Mouse (Mus musculus) spleen, postnatal 36 days (tissue): Measurements from ENCODE around the gene Tefm.
"Not testable (repeated sequence)": the region's sequence is repeated elsewhere in the genome, so short reads cannot be mapped to it uniquely, and the experiment has no call there.

ENCODE experiments used
- DNase-seq, 2 experiments: peaks; one replicate each; pipeline ENCODE4 v3.0.0; 2022; ENCODE audit warnings: low spot score in 2 of 2, mixed read lengths in 1 of 2

Gene Tefm

DNA sequence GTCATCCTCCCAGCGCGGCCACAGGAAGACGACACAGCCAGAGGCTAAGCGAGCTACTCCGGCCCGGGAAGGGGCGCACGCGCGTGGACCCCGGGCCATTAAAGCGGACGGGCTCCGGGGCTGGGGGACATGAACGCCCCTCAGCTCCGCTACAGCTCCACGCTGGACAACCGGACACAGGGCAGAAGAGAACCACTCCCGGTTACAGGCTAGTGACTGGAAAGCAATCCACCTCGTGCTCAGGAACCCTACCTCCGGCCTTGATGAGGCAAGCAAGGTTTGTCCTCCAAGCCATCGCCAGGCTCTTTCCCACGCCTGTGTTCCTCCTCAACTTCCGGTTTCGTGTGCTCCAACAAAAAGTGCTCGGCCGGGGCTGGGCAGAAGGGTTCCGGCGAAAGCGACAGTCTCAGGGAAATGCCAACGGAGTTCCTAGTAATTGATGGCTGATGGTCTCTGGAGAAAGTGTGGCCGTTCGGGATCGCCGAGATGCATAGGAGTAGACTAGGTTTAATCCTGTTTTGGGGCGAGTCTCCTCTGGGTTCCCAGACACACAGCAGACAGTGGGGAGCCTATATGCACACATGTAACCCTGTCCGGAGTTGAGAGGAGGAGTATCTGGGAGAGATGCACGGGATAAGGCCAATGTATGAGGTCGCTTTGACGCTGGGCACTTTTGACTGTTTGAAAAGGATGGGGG is at the start of gene Tefm:
Tefm (minus strand) TSS at position 351 of the 697 bp plus-strand sequence.
- DNase-seq: peak; percentile 66 to 79

DNA sequence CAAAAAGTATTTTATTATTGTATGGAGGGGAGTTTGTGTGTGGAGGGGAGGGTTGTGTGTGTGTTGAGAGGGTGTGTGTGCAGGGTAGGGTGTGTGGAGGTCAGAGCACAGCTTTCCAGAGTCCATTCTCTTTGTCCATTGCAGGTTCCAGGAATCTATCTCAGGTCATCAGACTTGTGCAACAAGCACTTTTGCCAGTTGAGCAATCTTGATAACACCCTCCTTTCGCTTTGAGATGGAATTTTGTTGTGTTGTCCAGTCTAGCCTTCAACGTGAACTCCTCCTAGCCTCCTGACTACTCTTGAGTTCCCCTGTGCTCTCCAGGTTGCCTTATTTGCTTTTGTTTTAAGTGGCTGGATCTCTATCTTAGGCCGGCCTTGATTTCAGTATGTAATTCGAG is 48.3 kb upstream of the Tefm start:
- no peak for DNase-seq

DNA sequence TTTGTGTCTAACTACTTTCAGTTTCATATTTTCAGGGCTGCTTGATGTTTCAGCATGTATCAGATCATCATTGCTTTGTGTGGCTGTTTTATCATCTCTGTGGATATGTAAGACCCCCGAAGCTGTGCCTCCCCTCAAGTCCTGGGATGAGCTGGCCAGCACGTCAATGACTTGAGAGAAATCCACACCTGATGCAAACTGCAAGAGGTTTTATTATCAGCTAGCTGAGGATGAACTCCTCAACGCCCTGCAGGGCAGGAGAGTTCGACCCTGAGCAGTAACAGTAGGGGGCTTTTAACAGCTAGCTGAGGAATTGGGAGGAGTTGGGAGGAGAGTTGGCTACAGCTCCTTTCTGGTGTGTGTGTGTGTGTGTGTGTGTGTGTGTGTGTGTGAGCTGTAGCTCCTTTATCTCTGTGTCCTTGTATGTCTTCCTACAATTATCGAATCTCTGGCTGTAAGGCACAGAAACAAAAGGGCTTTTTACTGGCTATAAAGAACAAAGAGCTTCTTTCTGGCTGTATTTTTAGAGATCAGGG is 43.5 kb upstream of the Tefm start:
- DNase-seq: not testable (repeated sequence)

DNA sequence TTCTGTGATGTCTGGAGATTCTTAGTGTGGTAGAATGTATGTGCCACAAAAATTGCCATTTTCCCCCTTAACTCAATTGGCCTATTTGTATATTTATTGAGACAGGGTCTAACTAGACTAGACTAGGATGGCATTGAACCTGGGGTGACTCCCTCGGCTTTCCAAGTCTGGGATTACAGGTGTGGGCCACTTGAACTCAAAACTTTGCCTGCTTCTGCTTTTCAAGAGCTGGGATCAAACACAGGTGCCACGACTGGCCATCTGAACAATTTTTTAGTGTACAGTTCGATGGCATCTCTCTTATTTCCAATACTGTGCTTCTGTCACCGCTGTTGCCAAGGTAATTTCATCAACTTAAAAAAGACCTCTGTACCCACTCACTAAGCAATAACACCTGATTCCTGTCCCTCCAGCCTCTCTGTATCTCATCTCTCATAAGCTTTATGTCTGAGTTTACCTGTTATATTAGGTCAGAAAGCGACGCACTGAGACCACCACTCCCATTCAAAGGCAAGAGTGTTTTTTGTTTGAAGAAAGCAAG is 42.6 kb upstream of the Tefm start:
- DNase-seq: no peak

DNA sequence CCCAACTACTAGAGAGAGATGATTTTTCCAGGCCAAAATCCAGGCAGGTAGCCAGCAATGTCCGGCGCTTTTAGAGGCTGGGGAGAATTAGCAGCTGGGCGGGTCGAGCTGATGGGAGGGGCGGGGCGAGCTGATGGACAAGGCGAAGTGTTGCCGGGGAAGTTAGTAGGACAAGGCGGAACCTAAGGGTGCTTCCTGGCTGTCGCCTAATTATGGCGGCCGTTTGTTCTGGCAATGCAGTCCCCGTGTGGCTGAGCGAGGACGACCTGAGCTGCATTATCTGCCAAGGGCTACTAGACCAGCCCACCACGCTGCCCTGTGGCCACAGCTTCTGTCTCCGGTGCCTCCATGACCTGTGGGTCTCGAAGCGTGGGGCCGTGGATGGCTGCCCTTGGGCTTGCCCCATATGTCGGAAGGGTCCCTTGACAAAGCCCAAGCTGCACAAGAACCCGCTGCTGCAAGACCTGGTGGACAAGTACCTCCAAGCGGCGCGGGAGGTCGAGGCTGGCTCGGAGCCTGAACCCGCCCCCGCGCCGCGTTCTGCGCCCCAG is 41.8 kb upstream of the Tefm start, which contains the start of gene Rnf135:
Rnf135 (plus strand) TSS at position 147 of the 551 bp plus-strand sequence.
- peak; percentile 85 to 87 for DNase-seq

DNA sequence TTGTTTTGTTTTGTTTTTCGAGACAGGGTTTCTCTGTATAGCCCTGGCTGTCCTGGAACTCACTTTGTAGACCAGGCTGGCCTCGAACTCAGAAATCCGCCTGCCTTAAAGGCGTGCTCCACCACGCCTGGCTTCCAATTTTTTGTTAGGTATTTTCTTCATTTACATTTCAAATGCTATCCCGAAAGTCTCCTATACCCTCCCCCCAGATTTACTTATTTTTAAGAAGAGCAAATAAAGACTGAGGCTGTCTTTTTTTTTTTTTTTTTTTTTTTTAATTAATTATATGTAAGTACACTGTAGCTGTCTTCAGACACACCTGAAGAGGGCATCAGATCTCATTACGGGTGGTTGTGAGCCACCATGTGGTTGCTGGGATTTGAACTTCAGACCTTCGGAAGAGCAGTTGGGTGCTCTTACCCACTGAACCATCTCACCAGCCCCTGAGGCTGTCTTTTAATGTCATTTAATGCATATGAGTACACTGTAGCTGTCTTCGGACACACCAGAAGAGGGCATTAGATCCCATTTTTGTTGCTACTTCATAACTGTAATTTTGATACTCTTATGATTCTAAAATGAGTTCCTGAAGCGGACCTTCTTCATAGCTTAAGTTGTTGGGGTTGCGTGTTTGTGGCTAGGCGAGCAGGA is 41.2 kb upstream of the Tefm start:
- DNase-seq: peak in 1 of 2 experiments; percentile 9

DNA sequence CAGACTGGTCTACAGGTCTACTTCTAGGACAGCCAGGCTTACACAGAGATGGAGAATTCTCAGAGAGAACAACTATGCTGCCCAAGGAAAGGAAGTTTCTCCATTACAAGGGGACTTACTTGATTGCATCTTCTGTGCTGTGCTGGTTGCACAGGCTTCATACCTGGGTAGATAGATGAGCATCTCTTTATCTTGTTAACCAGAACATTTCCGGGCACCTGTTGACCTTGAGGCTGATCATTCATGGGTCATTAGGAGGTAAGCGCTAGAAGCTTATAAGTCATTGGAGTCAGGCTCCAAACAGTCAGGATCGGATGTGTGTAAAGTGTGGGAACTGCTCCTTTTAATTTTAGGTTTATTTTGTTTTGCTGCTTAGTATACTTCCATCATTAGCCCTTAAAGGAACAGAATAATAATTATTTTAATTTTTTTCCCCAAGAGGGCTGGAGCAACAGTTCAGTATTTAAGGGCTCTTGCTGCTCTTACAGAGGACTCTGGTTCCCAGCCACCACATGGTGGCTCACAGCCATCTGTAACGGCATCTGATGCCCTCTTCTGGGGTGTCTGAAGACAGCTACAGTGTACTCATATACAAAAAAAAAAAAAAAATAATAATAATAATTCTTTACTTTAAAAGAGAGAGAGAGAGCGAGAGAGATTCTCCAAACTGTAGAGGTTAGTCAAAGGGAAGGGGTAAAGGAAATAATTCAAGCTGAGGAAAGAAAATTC is 39.2 kb upstream of the Tefm start:
- DNase-seq: no peak

DNA sequence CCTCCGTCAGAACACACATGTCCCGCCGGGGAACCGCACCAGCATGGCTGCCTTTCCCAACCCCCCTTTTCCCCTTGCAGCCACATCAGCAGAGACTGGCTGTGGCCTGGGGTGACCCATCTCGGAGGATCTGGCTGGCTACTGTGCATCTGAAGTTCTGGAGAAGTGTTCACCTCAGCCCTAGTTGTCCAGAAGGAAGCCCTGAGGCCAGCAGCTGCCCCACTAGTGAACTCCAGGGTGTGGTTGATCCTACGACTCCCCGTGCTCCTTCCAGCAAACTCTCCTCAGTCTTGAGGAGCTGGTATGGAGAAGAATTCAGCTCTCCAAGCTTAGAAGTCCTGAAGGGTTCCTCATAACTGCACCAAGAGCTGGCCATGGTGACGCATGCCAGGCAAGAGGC is 36.3 kb upstream of the Tefm start:
- DNase-seq: no peak

DNA sequence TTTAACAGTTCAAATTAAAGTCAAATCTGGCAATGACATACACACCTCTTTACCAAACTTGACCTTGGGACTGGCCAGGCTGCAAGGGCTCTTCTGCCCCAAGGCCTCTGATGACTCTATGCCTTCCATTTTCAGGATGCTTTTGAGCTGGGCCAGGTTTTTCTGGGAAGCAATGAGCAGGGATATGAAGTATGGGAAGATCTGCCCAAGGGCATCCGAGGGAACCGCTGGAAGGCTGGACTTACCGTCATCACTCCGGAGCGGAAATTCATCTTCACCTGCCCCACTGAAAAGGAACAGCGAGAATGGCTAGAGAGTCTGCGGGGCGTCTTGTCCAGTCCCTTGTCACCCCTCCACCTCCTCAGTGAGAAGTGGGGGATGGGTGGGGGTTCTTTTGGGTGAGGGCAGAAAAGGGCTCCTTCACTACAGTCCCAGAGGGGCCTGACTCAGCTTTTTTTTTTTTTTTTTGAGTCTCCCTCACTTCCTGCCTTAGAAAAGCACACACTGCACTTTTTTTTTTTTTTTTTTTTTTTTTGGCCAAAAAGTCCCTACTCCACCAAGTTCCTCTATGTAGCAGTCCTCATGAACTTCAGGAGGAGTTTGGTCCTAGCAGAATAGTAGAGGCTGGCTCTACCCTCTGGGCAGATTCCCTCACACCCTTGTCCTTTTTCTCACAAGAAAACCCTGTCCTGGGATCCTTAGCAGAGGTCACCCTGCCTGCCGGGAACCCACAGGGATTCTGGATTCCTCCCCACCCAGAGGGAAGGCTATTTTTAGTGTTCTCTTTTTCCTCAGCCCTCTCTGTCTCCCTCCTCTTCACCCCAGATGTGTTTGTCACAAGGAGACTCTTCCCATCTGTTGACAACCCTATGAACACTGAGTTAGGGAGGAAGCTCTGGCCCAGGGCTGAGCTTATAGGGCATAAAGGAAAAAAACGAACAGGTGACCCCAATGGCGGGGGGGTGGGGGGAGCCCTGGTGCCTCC is 35.2 kb upstream of the Tefm start:
- DNase-seq: peak; percentile 41 to 47

DNA sequence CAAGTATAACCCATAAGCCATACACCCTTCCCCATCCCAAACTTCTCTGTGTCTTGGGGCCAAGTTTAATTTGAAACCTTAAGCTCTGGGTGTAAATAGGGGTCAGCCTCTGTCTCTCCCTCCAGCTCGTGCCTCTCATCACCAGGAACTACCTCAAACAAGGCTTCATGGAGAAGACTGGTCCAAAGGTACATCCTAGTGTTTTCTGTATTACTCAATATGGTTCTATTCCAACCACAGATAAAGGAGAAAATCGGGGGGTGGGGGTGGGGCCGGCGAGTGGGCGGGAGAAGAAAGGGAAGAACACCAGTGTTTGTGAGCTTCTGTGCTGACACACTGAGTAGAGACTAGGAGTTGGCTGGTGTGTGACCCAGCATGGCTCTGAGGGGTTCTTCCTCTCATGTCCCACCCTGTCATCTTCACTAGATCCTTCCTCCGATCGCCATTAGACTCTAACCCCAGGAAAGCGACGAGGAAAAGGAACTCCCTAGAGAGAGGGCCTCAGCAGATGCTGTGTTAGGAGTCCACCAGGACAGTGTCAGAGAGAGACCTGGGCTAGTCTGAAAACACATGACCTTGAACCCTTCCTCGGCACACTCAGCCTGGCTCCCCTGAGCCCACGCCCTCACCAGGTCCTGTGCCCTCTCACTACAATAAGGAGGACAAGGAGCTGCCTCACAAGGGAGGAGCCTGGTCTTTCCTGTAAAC is 32.1 kb upstream of the Tefm start:
- no peak for DNase-seq

DNA sequence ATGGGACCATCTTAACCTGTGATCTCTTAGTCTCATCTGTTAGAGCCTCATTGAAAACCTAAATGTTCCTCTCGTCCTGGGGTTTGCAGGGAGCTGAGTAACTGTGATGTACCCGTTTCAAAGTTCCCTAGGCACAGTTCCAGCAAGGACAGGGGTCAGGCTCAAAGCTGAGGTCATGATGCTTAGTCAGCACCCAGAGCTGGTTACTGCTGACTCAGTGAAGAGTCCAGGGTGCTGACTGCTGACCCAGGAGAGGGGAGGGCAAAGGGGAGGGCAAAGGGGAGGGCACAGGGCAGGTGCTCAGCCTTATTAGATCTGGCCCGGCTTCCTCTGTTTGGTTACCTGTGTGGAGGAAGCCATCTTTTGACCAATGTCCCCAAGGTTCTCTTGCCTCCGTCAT is 29.9 kb upstream of the Tefm start:
- DNase-seq: no peak

DNA sequence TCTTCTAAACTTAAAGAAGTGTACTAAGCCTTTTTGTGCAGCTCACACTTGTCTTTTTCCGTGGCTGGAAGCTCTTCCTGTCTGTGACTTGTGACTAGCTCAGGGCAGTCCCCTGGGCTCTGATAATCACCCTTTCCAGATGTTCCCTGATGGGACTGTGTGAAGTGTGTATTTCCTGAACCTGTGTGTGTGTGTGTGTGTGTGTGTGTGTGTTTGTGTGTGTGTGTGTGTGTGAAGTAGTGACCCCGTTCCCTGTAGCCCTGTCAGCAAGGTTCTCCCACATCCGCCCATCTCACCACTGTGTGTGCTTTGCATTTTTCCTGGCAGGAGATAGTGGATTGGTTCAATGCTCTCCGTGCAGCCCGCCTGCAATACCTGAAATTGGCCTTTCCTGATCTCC is 28.4 kb upstream of the Tefm start:
- DNase-seq: no peak

DNA sequence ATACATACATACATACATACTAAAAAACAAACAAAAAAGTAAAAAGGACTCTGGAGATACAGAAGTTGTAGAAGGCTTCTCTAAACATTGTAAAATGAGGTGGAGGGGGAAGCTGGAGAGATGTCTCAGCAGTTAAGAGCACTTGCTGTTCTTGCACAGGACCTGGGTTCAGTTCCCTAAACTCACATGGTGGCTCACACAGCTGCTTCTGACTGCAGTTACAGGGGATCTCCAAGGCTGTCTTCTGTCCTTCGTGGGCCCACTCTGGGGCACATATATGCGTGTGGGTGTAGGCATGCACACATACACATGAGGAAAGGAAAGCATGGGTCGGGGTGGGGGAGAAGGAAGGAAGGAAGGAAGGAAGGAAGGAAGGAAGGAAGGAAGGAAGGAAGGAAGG is 27.7 kb upstream of the Tefm start:
- peak; percentile 41 to 45 for DNase-seq

DNA sequence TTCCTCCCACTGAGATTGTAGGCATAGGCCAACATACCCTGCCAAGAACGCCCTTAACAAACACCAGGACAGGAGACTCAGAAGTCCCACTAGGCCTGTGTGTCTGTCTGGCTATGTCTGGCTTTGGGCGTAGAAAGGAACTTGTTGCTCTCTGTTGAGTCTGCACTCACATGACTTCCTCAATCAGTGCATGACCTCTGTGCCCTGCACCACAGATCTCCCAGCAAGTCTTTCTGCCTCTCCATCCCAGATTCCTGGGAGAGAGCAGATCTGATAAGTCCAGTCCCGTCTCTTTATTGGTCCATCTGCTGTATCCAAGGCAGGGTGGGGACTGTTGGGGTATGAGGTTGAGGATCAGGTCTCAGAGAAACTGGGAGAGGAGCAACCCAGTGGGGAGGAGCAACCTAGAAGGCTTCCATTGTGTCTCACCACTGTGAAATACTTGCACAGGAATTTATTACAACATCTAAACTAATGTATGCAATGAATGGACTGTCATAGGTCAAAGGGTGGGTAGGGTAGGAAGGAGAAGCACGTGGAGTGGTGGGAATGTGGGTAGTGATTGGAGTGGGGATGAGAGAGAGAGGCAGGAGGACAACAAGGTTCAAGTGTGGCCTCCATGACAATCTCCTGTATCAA is 26.8 kb upstream of the Tefm start:
- peak; percentile 47 to 58 for DNase-seq

DNA sequence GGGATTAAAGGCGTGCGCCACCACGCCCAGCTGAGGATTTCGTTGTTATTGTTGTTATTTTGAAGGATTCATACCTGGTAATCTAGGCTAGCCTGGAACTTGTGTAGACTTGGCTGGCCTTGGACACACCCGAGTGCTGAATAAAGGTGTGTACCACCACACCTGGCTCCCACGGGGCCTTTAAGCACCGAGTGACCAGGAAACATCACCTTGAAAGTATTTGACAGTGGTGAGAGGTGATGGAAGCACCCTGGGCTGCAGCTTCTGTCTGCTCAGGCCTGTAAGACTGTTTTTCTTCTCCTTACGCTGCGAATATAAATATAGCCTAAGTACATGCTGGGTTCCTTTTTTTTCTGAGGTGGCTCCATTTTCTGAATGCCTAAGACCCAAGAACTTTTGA is 26.1 kb upstream of the Tefm start:
- no peak for DNase-seq

DNA sequence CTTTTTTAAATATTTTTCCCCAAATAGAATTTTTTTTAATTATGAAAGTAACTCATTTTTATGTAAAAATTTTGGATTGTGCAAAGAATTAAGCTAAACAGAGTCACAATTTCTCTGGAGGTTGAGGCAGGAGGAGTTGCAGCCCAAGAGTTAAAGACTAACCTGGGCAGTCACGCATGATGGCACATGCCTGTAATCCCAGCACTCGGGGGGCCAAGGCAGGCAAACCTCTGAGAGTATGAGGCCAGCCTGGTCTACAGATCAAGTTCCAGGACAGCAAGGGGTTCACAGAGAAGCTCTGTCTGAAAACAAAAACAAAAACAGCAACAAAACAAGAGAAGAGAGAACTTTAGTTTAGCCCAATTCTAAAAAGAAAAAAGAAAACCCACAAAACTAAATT is 22.2 kb upstream of the Tefm start:
- no peak for DNase-seq

DNA sequence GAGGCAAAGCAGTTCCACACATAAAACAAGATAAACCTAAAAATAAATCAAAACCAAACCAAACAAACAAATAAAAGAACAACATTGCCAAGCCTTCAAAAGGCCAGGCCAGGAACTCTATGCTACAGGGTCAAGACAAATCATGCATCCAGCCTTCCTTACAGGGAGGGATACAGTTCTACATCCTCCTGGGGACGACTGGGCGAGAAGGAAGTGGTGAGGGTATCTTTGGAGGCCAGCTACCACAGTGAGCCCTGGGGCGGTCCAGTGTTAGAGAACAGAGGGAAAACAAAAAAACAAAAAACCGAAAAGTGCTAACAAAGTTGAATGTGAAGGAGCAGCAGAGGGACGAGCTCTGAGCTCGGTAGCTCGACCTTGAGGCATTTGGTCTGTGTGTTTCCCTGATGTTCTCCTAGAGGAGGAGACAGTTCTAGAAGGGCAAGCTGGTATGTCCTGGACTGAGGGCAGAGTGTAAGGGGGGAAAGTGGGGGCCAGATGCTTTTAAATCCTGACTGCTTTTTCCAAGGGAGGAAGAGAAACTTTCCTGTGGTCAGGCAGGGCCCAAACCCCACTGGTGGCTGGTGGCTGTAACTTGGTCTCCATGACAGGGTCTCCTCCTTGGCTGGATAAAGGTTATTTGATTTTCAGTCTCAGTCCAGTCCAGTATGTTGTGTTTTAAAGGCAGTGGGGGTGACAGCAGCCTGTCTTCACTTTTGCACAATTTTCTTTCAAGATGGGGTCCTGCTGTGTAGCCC is 21.6 kb upstream of the Tefm start:
- no peak for DNase-seq

DNA sequence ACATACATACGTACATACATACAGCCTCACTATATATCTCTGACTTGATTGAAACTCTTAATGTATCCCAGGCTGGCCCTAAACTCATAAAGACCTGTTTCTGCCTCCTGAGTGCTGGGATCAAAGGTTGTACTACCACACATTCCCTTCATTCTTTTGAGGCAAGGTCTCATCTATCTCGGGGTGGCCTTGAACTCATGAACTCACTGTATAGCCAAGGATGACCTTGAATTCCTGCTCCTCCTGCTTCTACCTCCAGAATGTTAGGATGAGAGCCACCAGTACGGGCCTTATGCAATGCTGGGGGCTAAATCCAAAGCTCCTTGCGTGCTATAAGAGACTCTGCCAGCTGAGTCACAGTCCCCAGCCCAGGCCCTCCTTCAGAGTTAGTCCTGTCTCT is 19.1 kb upstream of the Tefm start:
- DNase-seq: no peak

DNA sequence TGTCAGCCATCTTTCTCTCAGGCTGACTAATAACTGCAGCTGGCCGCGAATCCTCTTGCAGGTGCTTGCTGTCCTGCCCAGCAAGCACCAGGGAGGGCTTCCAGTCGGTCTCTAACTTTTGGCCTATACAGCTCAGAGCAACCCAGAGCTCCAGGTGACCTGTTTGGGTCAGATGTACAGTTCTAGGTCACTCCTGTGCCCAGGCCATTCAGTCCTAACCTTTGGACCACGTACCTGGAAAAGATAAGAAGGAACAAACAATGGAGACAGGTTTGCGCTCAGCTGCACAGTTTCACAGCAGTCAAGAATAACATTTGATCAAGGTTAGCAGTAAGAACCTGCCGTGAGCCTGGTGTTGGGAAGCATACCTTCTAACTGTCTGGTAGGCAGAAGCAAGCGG is 17.0 kb upstream of the Tefm start:
- DNase-seq: no peak
